Mouse (Mus musculus) ES-E14 (cell line): ENCODE measurements around the gene Gdi1. TPM values are rescaled to one million over a fixed set of nuclear protein-coding genes. Genes with fewer than 3 reads are reported as not detected.

Experiments used
- DNase-seq: peaks from one replicate; pipeline ENCODE4 v3.0.0-alpha.2; 2013; ENCODE audit warnings: low read depth, low spot score
- H3K27ac ChIP-seq: 2 replicates; pipeline ENCODE4 v1.5.1; 2012; ENCODE audit warnings: low read depth, mild to moderate bottlenecking, low read length, moderate library complexity, mixed read lengths; ENCODE audit not compliant: poor library complexity, insufficient read depth, severe bottlenecking
- H3K36me3 ChIP-seq: 2 replicates; pipeline ENCODE4 v1.6.1; 2012; ENCODE audit warnings: mild to moderate bottlenecking, low read length, moderate library complexity, mixed read lengths; ENCODE audit not compliant: control insufficient read depth, poor library complexity, insufficient read depth, severe bottlenecking
- H3K4me1 ChIP-seq, 2 experiments: fragments of 150-350 bp in 1 of 2; sonication (generic) in 1 of 2; 2 replicates each; pipeline ENCODE4 v1.6.1; 2012; ENCODE audit warnings: low read length in 2 of 2, mild to moderate bottlenecking in 1 of 2, mixed read lengths in 1 of 2; ENCODE audit not compliant: control insufficient read depth in 2 of 2, insufficient read depth in 2 of 2, poor library complexity in 1 of 2
- H3K4me3 ChIP-seq, 2 experiments: fragments of 150-350 bp in 1 of 2; sonication (generic) in 1 of 2; 2 replicates each; pipeline ENCODE4 v1.5.1; 2012; ENCODE audit warnings: low read length in 2 of 2, low read depth in 1 of 2, mild to moderate bottlenecking in 1 of 2, mixed read lengths in 1 of 2; ENCODE audit not compliant: insufficient read depth in 1 of 2, poor library complexity in 1 of 2, severe bottlenecking in 1 of 2
- H3K9ac ChIP-seq: 2 replicates; pipeline ENCODE4 v1.6.1; 2012; ENCODE audit warnings: low read depth, mild to moderate bottlenecking, low read length, mixed read lengths; ENCODE audit not compliant: poor library complexity, insufficient read depth, severe bottlenecking
- H3K9me3 ChIP-seq: fragments of 150-350 bp; sonication (generic); 2 replicates; pipeline ENCODE4 v1.6.1; 2012; ENCODE audit warnings: low read depth, mild to moderate bottlenecking, low read length; ENCODE audit not compliant: control insufficient read depth, insufficient read depth
- CHD2 ChIP-seq: IDR thresholded peaks from 2 replicates; pipeline ENCODE4 v1.6.1; 2014; ENCODE audit warnings: mild to moderate bottlenecking, low read depth, low read length, inconsistent platforms
- HCFC1 ChIP-seq: IDR thresholded peaks from 2 replicates; pipeline ENCODE4 v1.6.1; 2012; ENCODE audit warnings: low read length, inconsistent platforms, borderline replicate concordance; ENCODE audit not compliant: insufficient read depth
- MAFK ChIP-seq: IDR thresholded peaks from 2 replicates; pipeline ENCODE4 v1.6.1; 2014; ENCODE audit warnings: mild to moderate bottlenecking, low read depth, low read length, inconsistent platforms; ENCODE audit not compliant: insufficient read depth
- ZC3H11A ChIP-seq: IDR thresholded peaks from 2 replicates; pipeline ENCODE4 v1.6.1; 2012; ENCODE audit warnings: low read depth, mild to moderate bottlenecking, inconsistent platforms, low read length, borderline replicate concordance
- ZNF384 ChIP-seq: IDR thresholded peaks from 2 replicates; pipeline ENCODE4 v1.6.1; 2012; ENCODE audit warnings: low read depth, low read length, inconsistent platforms
- in situ Hi-C, 2 experiments: fragments of 600-800 bp; cut with MboI; formaldehyde crosslinking; loops; one replicate each; pipeline ENCODE4 v1.15.1; 2025; ENCODE audit warnings: low sequenced_read_pairs in 2 of 2, inconsistent platforms in 1 of 2; ENCODE audit not compliant: unreplicated experiment in 2 of 2
- total RNA-seq: library from RNA; depleted of rRNA; stranded (reverse); fragments of 300-350 nt; gene quantifications from 2 replicates; pipeline ENCODE4 v1.2.3, GENCODE M21; 2012

Gene Gdi1
- total RNA-seq, 1 experiment: 53.1 TPM

- Histone ChIP-seq H3K9ac (peak overlapping the region; percentile 98), H3K27ac (peak overlapping the region; percentile 93), H3K36me3 (peaks cover 18% of the 10 kb centered on the region), H3K4me1 (peaks cover 0 to 2% of the 10 kb centered on the region in 2 experiments; a peak in 1 of 4 replicates), H3K9me3 (no peaks in the 10 kb centered on the region), H3K4me3 (peak overlapping the region; percentile 86 to 95)
- DNase-seq: no peak
- TF ChIP-seq ZNF384 (no peak), ZC3H11A (no peak), CHD2 (no peak), MAFK (no peak), HCFC1 (no peak)
- in situ Hi-C loops: no loop called here
These were observed 33.8 kb upstream of the Gdi1 start for GRCm38 (mm10) chrX:74270902-74271551.

GRCm38 (mm10) chrX:74273422-74274322, 31.1 kb upstream of the Gdi1 start:
- Histone ChIP-seq H3K9ac (no peak overlapping the region; the same call in 1 of the 2 replicates), H3K36me3 (peaks cover 18% of the 10 kb centered on the region), H3K4me3 (0 out of 4 replicates have a peak overlapping the region, but pooled peaks of 1 of the 2 experiments have one; percentile 17), H3K27ac (no peak overlapping the region), H3K4me1 (peaks cover 0 to 2% of the 10 kb centered on the region in 2 experiments; a peak in 1 of 4 replicates), H3K9me3 (no peaks in the 10 kb centered on the region)
- in situ Hi-C loops: no loop called here
- no peak for DNase-seq
- TF ChIP-seq ZC3H11A (no peak), MAFK (no peak), HCFC1 (no peak), CHD2 (no peak), ZNF384 (no peak)

- TF ChIP-seq ZNF384 (no peak), ZC3H11A (no peak), CHD2 (no peak), HCFC1 (no peak), MAFK (no peak)
- Histone ChIP-seq H3K9ac (no peak overlapping the region), H3K9me3 (no peaks in the 10 kb centered on the region), H3K4me3 (no peak overlapping the region), H3K4me1 (no peaks in the 10 kb centered on the region), H3K27ac (no peak overlapping the region), H3K36me3 (peaks cover 3% of the 10 kb centered on the region)
- DNase-seq: no peak
- in situ Hi-C loops: no loop called here
These were observed 26.9 kb upstream of the Gdi1 start for GRCm38 (mm10) chrX:74277916-74278315.

GRCm38 (mm10) chrX:74281041-74281731, 23.6 kb upstream of the Gdi1 start:
- H3K27ac ChIP-seq: no peak overlapping the region
- no peak for DNase-seq
- in situ Hi-C loops: no loop called here
- peak overlapping the region; percentile 83 to 93 for H3K4me3 ChIP-seq
- TF ChIP-seq ZC3H11A (no peak), CHD2 (no peak), HCFC1 (no peak), MAFK (no peak), ZNF384 (no peak)
- no peaks in the 10 kb centered on the region for H3K36me3 ChIP-seq
- H3K9me3 ChIP-seq: no peaks in the 10 kb centered on the region
- no peaks in the 10 kb centered on the region for H3K4me1 ChIP-seq
- H3K9ac ChIP-seq: peak overlapping the region; percentile 50; the same call in 1 of the 2 replicates
